Mouse (Mus musculus): ENCODE results near the gene Trpm3. TPM values are rescaled to one million over a fixed set of nuclear protein-coding genes. Genes with fewer than 3 reads are reported as not detected.
A peak's percentile ranks its signal among the peaks of the same experiment; 100 is the strongest.

Gene Trpm3
- polyA plus RNA-seq, 1 experiment from 2014 or later = 1.9 TPM

GRCm38 (mm10) chr19:22121631-22122030 lies 17.2 kb upstream of the Trpm3 start:
- ATAC-seq (ENCODE audit: insufficient read depth) = no peak
- DNase-seq = no peak
- Histone ChIP-seq H3K4me2 (no peak overlapping the region), H3K9ac (no peak overlapping the region), H3K4me1 (ENCODE audit: insufficient read depth) (no peaks in the 10 kb centered on the region), H3K27me3 (ENCODE audit: insufficient read depth, low read length) (no peaks in the 10 kb centered on the region), H3K4me3 (ENCODE audit: low read depth, low read length) (no peak overlapping the region), H3K9me3 (ENCODE audit: low read depth, low read length) (no peaks in the 10 kb centered on the region), H3K27ac (ENCODE audit: low read depth) (no peak overlapping the region), H3K36me3 (ENCODE audit: insufficient read depth) (no peaks in the 10 kb centered on the region)
- 85% methylated on average over 2 of the region's 2 CpGs for WGBS
- no peak for TF ChIP-seq CTCF (IDR thresholded peaks at IDR 0.05; ENCODE audit: low read depth)

- Histone ChIP-seq H3K9ac (no peak overlapping the region), H3K36me3 (ENCODE audit: insufficient read depth) (no peaks in the 10 kb centered on the region), H3K4me1 (ENCODE audit: insufficient read depth) (no peaks in the 10 kb centered on the region), H3K27me3 (ENCODE audit: insufficient read depth, low read length) (no peaks in the 10 kb centered on the region), H3K4me2 (no peak overlapping the region), H3K27ac (ENCODE audit: low read depth) (no peak overlapping the region), H3K4me3 (ENCODE audit: low read depth, low read length) (no peak overlapping the region), H3K9me3 (ENCODE audit: low read depth, low read length) (no peaks in the 10 kb centered on the region)
- no peak for ATAC-seq (ENCODE audit: insufficient read depth)
- WGBS = 57% methylated on average over 3 of the region's 3 CpGs
- TF ChIP-seq CTCF (IDR thresholded peaks at IDR 0.05; ENCODE audit: low read depth) = no peak
- DNase-seq = peak; percentile 81
Observed at GRCm38 (mm10) chr19:22132626-22133025, 6.2 kb upstream of the Trpm3 start.

- no peak for ATAC-seq (ENCODE audit: insufficient read depth)
- Histone ChIP-seq H3K36me3 (ENCODE audit: insufficient read depth) (no peaks in the 10 kb centered on the region), H3K4me2 (no peak overlapping the region), H3K27ac (ENCODE audit: low read depth) (no peak overlapping the region), H3K4me3 (ENCODE audit: low read depth, low read length) (no peak overlapping the region), H3K9ac (no peak overlapping the region), H3K9me3 (ENCODE audit: low read depth, low read length) (no peaks in the 10 kb centered on the region), H3K27me3 (ENCODE audit: insufficient read depth, low read length) (no peaks in the 10 kb centered on the region), H3K4me1 (ENCODE audit: insufficient read depth) (no peaks in the 10 kb centered on the region)
- DNase-seq = no peak
- WGBS = 74% methylated on average over 4 of the region's 4 CpGs
- TF ChIP-seq CTCF (IDR thresholded peaks at IDR 0.05; ENCODE audit: low read depth) = no peak
Observed at GRCm38 (mm10) chr19:22178549-22178948, 39.7 kb downstream of the Trpm3 start.

GRCm38 (mm10) chr19:22179017-22179416 lies 40.2 kb downstream of the Trpm3 start:
- Histone ChIP-seq H3K4me2 (no peak overlapping the region), H3K9ac (no peak overlapping the region), H3K4me3 (ENCODE audit: low read depth, low read length) (no peak overlapping the region), H3K27ac (ENCODE audit: low read depth) (no peak overlapping the region), H3K9me3 (ENCODE audit: low read depth, low read length) (no peaks in the 10 kb centered on the region), H3K27me3 (ENCODE audit: insufficient read depth, low read length) (no peaks in the 10 kb centered on the region), H3K36me3 (ENCODE audit: insufficient read depth) (no peaks in the 10 kb centered on the region), H3K4me1 (ENCODE audit: insufficient read depth) (no peaks in the 10 kb centered on the region)
- WGBS = 87% methylated on average over 2 of the region's 2 CpGs
- ATAC-seq (ENCODE audit: insufficient read depth) (no peak), DNase-seq (no peak)
- TF ChIP-seq CTCF (IDR thresholded peaks at IDR 0.05; ENCODE audit: low read depth) = no peak

- WGBS = 81% methylated on average over 3 of the region's 3 CpGs
- Histone ChIP-seq H3K36me3 (ENCODE audit: insufficient read depth) (no peaks in the 10 kb centered on the region), H3K9me3 (ENCODE audit: low read depth, low read length) (no peaks in the 10 kb centered on the region), H3K4me3 (ENCODE audit: low read depth, low read length) (no peak overlapping the region), H3K4me1 (ENCODE audit: insufficient read depth) (no peaks in the 10 kb centered on the region), H3K27ac (ENCODE audit: low read depth) (no peak overlapping the region), H3K9ac (no peak overlapping the region), H3K27me3 (ENCODE audit: insufficient read depth, low read length) (no peaks in the 10 kb centered on the region), H3K4me2 (no peak overlapping the region)
- no peak for DNase-seq
- no peak for ATAC-seq (ENCODE audit: insufficient read depth)
- no peak for TF ChIP-seq CTCF (IDR thresholded peaks at IDR 0.05; ENCODE audit: low read depth)
Observed at GRCm38 (mm10) chr19:22180136-22180535, 41.3 kb downstream of the Trpm3 start.

GRCm38 (mm10) chr19:22189716-22190115 lies 50.9 kb downstream of the Trpm3 start:
- Histone ChIP-seq H3K27me3 (ENCODE audit: insufficient read depth, low read length) (no peaks in the 10 kb centered on the region), H3K4me2 (no peak overlapping the region), H3K4me3 (ENCODE audit: low read depth, low read length) (no peak overlapping the region), H3K4me1 (ENCODE audit: insufficient read depth) (no peaks in the 10 kb centered on the region), H3K36me3 (ENCODE audit: insufficient read depth) (no peaks in the 10 kb centered on the region), H3K27ac (ENCODE audit: low read depth) (no peak overlapping the region), H3K9ac (no peak overlapping the region), H3K9me3 (ENCODE audit: low read depth, low read length) (no peaks in the 10 kb centered on the region)
- DNase-seq (no peak), ATAC-seq (ENCODE audit: insufficient read depth) (no peak)
- no peak for TF ChIP-seq CTCF (IDR thresholded peaks at IDR 0.05; ENCODE audit: low read depth)
- WGBS = 66% methylated on average over 1 of the region's 1 CpGs

GRCm38 (mm10) chr19:22222520-22222919 lies 83.7 kb downstream of the Trpm3 start:
- Histone ChIP-seq H3K4me2 (no peak overlapping the region), H3K9me3 (ENCODE audit: low read depth, low read length) (no peaks in the 10 kb centered on the region), H3K27me3 (ENCODE audit: insufficient read depth, low read length) (no peaks in the 10 kb centered on the region), H3K9ac (no peak overlapping the region), H3K36me3 (ENCODE audit: insufficient read depth) (no peaks in the 10 kb centered on the region), H3K4me1 (ENCODE audit: insufficient read depth) (no peaks in the 10 kb centered on the region), H3K27ac (ENCODE audit: low read depth) (no peak overlapping the region), H3K4me3 (ENCODE audit: low read depth, low read length) (no peak overlapping the region)
- no peak for ATAC-seq (ENCODE audit: insufficient read depth)
- WGBS = 72% methylated on average over 2 of the region's 2 CpGs
- TF ChIP-seq CTCF (IDR thresholded peaks at IDR 0.05; ENCODE audit: low read depth) = no peak
- DNase-seq = no peak

- no peak for TF ChIP-seq CTCF (IDR thresholded peaks at IDR 0.05; ENCODE audit: low read depth)
- Histone ChIP-seq H3K27me3 (ENCODE audit: insufficient read depth, low read length) (no peaks in the 10 kb centered on the region), H3K36me3 (ENCODE audit: insufficient read depth) (no peaks in the 10 kb centered on the region), H3K27ac (ENCODE audit: low read depth) (no peak overlapping the region), H3K4me1 (ENCODE audit: insufficient read depth) (no peaks in the 10 kb centered on the region), H3K9ac (no peak overlapping the region), H3K9me3 (ENCODE audit: low read depth, low read length) (no peaks in the 10 kb centered on the region), H3K4me2 (no peak overlapping the region), H3K4me3 (ENCODE audit: low read depth, low read length) (no peak overlapping the region)
- ATAC-seq (ENCODE audit: insufficient read depth) = no peak
- DNase-seq = no peak
Observed at GRCm38 (mm10) chr19:22234187-22234586, 95.3 kb downstream of the Trpm3 start.

All from lung, embryonic 14.5 days (tissue).